Mouse (Mus musculus) spleen, adult 2 months (tissue): ENCODE results near the gene Maco1.

Experiments
- CTCF ChIP-seq: fragments of 200-500 bp; IDR thresholded peaks from 2 replicates; pipeline ENCODE4 v1.5.1; 2011; ENCODE audit warnings: mild to moderate bottlenecking, inconsistent platforms; ENCODE audit not compliant: insufficient read depth, insufficient read length, insufficient replicate concordance; ENCODE audit errors: extremely low read depth
- POLR2A ChIP-seq: fragments of 200-500 bp; IDR thresholded peaks from 2 replicates; pipeline ENCODE4 v1.6.1; 2011; ENCODE audit warnings: low read depth, low read length, inconsistent platforms

GRCm38 (mm10) chr4:134852438-134853255 lies 498 bp downstream of the Maco1 start:
- TF ChIP-seq CTCF (no peak), POLR2A (no peak)
